In genomic region chr3:88023192-88024074, GRCm38 (mm10) we compare ENCODE assay signal across 8 mouse cellular contexts. TPM values are rescaled to one million over a fixed set of nuclear protein-coding genes. Genes with fewer than 3 reads are reported as not detected.
DNase-seq lines count a peak whose midpoint lies in the region; ATAC-seq and TF ChIP-seq lines count a peak whose summit lies in the region.

No protein-coding gene starts in this region.

- peak overlapping the region; percentile 48 for H3K4me3 ChIP-seq in kidney, postnatal 0 days (replicated peaks; ENCODE audit: low read depth, low read length)
- H3K4me3 ChIP-seq in bone marrow, adult 2 months (replicated peaks; ENCODE audit: control insufficient read depth, low read depth, low read length) = peak overlapping the region; percentile 44
- peak overlapping the region; percentile 50 for H3K4me3 ChIP-seq in forebrain, embryonic 11.5 days (ENCODE audit: low read depth, low read length)
- peak overlapping the region; percentile 57 for H3K4me3 ChIP-seq in limb, embryonic 13.5 days
- peak overlapping the region; percentile 51 for H3K4me3 ChIP-seq in neural tube, embryonic 14.5 days (ENCODE audit: low read depth, low read length)

- no peak for TF ChIP-seq CTCF in kidney, postnatal 0 days (IDR thresholded peaks at IDR 0.05; ENCODE audit: low read depth)
- TF ChIP-seq CTCF in bone marrow, adult 2 months (IDR thresholded peaks at IDR 0.05; ENCODE audit: control insufficient read depth, insufficient read depth, low read length) = no peak

- DNase-seq in kidney, postnatal 0 days (ENCODE audit: low spot score) = peak; percentile 18
- no peak for DNase-seq in kidney, postnatal 10 days
- peak; percentile 73 for DNase-seq in forebrain, embryonic 11.5 days (ENCODE audit: low spot score)
- DNase-seq in urinary bladder, postnatal 14 days (ENCODE audit: low spot score) = no peak
- DNase-seq in gastrocnemius, postnatal 25 days = no peak

- H3K27me3 ChIP-seq in kidney, postnatal 0 days (ENCODE audit: insufficient read depth, low read length) = peaks cover 60% of the 10 kb centered on the region
- H3K27me3 ChIP-seq in forebrain, embryonic 11.5 days (ENCODE audit: control insufficient read depth, insufficient read depth, low read length) = peaks cover 58% of the 10 kb centered on the region
- H3K27me3 ChIP-seq in limb, embryonic 13.5 days = peaks cover 84% of the 10 kb centered on the region
- peaks cover 53% of the 10 kb centered on the region for H3K27me3 ChIP-seq in neural tube, embryonic 14.5 days (ENCODE audit: control insufficient read depth, insufficient read depth, low read length)

- H3K27ac ChIP-seq in kidney, postnatal 0 days = no peak overlapping the region
- H3K27ac ChIP-seq in bone marrow, adult 2 months (ENCODE audit: control insufficient read depth, insufficient read depth, low read depth, low read length, poor library complexity) = no peak overlapping the region; the same call in 1 of the 2 replicates
- no peak overlapping the region for H3K27ac ChIP-seq in forebrain, embryonic 11.5 days (ENCODE audit: low read depth, low read length)
- no peak overlapping the region for H3K27ac ChIP-seq in limb, embryonic 13.5 days
- H3K27ac ChIP-seq in neural tube, embryonic 14.5 days (ENCODE audit: low read depth, low read length) = no peak overlapping the region

- ATAC-seq in kidney, postnatal 0 days (replicated peaks; ENCODE audit: low FRiP score, low read depth) = peak; percentile 75; the same call in 1 of the 2 replicates
- ATAC-seq in forebrain, embryonic 11.5 days (replicated peaks; ENCODE audit: low FRiP score) = peak; percentile 70; the same call in 1 of the 2 replicates
- peak; percentile 57 for ATAC-seq in limb, embryonic 13.5 days (ENCODE audit: low FRiP score, low read depth)
- peak; percentile 80 for ATAC-seq in neural tube, embryonic 14.5 days (ENCODE audit: low read depth)

- no peaks in the 10 kb centered on the region for H3K9me3 ChIP-seq in kidney, postnatal 0 days (replicated peaks; ENCODE audit: low read length)
- peaks cover 4% of the 10 kb centered on the region; the same call in 1 of the 2 replicates for H3K9me3 ChIP-seq in forebrain, embryonic 11.5 days (ENCODE audit: control insufficient read depth, low read length)
- H3K9me3 ChIP-seq in limb, embryonic 13.5 days = peaks cover 6% of the 10 kb centered on the region; the same call in 1 of the 2 replicates
- no peaks in the 10 kb centered on the region for H3K9me3 ChIP-seq in neural tube, embryonic 14.5 days (ENCODE audit: control insufficient read depth, low read length)

- peaks cover 18% of the 10 kb centered on the region for H3K4me1 ChIP-seq in kidney, postnatal 0 days (replicated peaks; ENCODE audit: insufficient read depth, low read length)
- no peaks in the 10 kb centered on the region; the same call in 1 of the 2 replicates for H3K4me1 ChIP-seq in bone marrow, adult 2 months (ENCODE audit: control insufficient read depth, insufficient read depth, low read length)
- peaks cover 12% of the 10 kb centered on the region for H3K4me1 ChIP-seq in forebrain, embryonic 11.5 days (replicated peaks; ENCODE audit: control insufficient read depth, insufficient read depth, low read length)
- peaks cover 19% of the 10 kb centered on the region for H3K4me1 ChIP-seq in limb, embryonic 13.5 days
- peaks cover 7% of the 10 kb centered on the region; the same call in 1 of the 2 replicates for H3K4me1 ChIP-seq in neural tube, embryonic 14.5 days (ENCODE audit: control insufficient read depth, insufficient read depth, low read length)

- peak overlapping the region; percentile 31 for H3K9ac ChIP-seq in kidney, postnatal 0 days (ENCODE audit: low read depth, low read length)
- H3K9ac ChIP-seq in forebrain, embryonic 11.5 days (ENCODE audit: low read length) = peak overlapping the region; percentile 20
- peak overlapping the region; percentile 61 for H3K9ac ChIP-seq in limb, embryonic 13.5 days
- peak overlapping the region; percentile 54 for H3K9ac ChIP-seq in neural tube, embryonic 14.5 days (replicated peaks; ENCODE audit: low read depth, low read length)

- no peak for TF ChIP-seq POLR2A in bone marrow, adult 2 months (IDR thresholded peaks at IDR 0.05; ENCODE audit: borderline replicate concordance, control insufficient read depth, low read depth, low read length)

- peak overlapping the region; percentile 96 for H3K4me2 ChIP-seq in kidney, postnatal 0 days (ENCODE audit: low read length)
- peak overlapping the region; percentile 98 for H3K4me2 ChIP-seq in forebrain, embryonic 11.5 days (ENCODE audit: low read depth, low read length, severe bottlenecking)
- peak overlapping the region; percentile 98 for H3K4me2 ChIP-seq in limb, embryonic 13.5 days (replicated peaks)
- peak overlapping the region; percentile 93 for H3K4me2 ChIP-seq in neural tube, embryonic 14.5 days (ENCODE audit: low read depth, low read length)

- under 1% methylated on average over 79 of the region's 81 CpGs for WGBS in kidney, postnatal 0 days
- WGBS in bone marrow, adult 2 months = 1% methylated on average over 81 of the region's 81 CpGs
- WGBS in forebrain, embryonic 11.5 days = under 1% methylated on average over 78 of the region's 81 CpGs
- WGBS in limb, embryonic 13.5 days = under 1% methylated on average over 75 of the region's 81 CpGs
- under 1% methylated on average over 81 of the region's 81 CpGs for WGBS in neural tube, embryonic 14.5 days

- H3K36me3 ChIP-seq in kidney, postnatal 0 days (ENCODE audit: insufficient read depth, low read length) = no peaks in the 10 kb centered on the region
- H3K36me3 ChIP-seq in forebrain, embryonic 11.5 days (ENCODE audit: control insufficient read depth, insufficient read depth, low read length) = no peaks in the 10 kb centered on the region
- H3K36me3 ChIP-seq in limb, embryonic 13.5 days = no peaks in the 10 kb centered on the region
- H3K36me3 ChIP-seq in neural tube, embryonic 14.5 days (ENCODE audit: control insufficient read depth, insufficient read depth, low read length) = no peaks in the 10 kb centered on the region

RNA-seq across cellular contexts. Expression of gene Hapln2, which starts 4.0 kb away (rescaled TPM):
- 0.13 and 0.17 TPM in 2 replicates for polyA plus RNA-seq in kidney, postnatal 0 days (2015; fragmentation: Nextera tagmentation; extraction: Ambion mirVana)
- not detected in 2 replicates for polyA plus RNA-seq in bone marrow, adult 2 months (2011; ENCODE audit: insufficient read depth, insufficient read length, low replicate concordance, missing spikeins)
- polyA plus RNA-seq in forebrain, embryonic 11.5 days (2014; fragmentation: Nextera tagmentation; extraction: Ambion mirVana) = 0.27 and 0.39 TPM in 2 replicates
- polyA plus RNA-seq in limb, embryonic 13.5 days (2015; fragmentation: Nextera tagmentation; extraction: Ambion mirVana) = 0.23 TPM in 1 of 2 replicates, not detected in the other
- polyA plus RNA-seq in neural tube, embryonic 14.5 days (2014; fragmentation: Nextera tagmentation; extraction: Ambion mirVana) = 0.39 and 0.76 TPM in 2 replicates
- not detected for total RNA-seq in gastrocnemius, postnatal 25 days (2021)

RNA-seq across cellular contexts. Expression of gene Gpatch4, which starts 19.5 kb away (rescaled TPM):
- polyA plus RNA-seq in kidney, postnatal 0 days (2015; fragmentation: Nextera tagmentation; extraction: Ambion mirVana) = 24.8 and 26.3 TPM in 2 replicates
- polyA plus RNA-seq in bone marrow, adult 2 months (2011; ENCODE audit: insufficient read depth, insufficient read length, low replicate concordance, missing spikeins) = 36.2 and 40.5 TPM in 2 replicates
- polyA plus RNA-seq in forebrain, embryonic 11.5 days (2014; fragmentation: Nextera tagmentation; extraction: Ambion mirVana) = 32.8 and 39.0 TPM in 2 replicates
- 33.0 and 33.9 TPM in 2 replicates for polyA plus RNA-seq in limb, embryonic 13.5 days (2015; fragmentation: Nextera tagmentation; extraction: Ambion mirVana)
- 31.2 and 36.5 TPM in 2 replicates for polyA plus RNA-seq in neural tube, embryonic 14.5 days (2014; fragmentation: Nextera tagmentation; extraction: Ambion mirVana)
- 10 to 100 TPM; 13.1 to 16.7 TPM for total RNA-seq in gastrocnemius, postnatal 25 days (2021)

RNA-seq across cellular contexts. Expression of gene Bcan, which starts 23.4 kb away (rescaled TPM):
- polyA plus RNA-seq in kidney, postnatal 0 days (2015; fragmentation: Nextera tagmentation; extraction: Ambion mirVana) = 0.14 TPM in 1 of 2 replicates, not detected in the other
- 0.95 TPM in 1 of 2 replicates, not detected in the other for polyA plus RNA-seq in bone marrow, adult 2 months (2011; ENCODE audit: insufficient read depth, insufficient read length, low replicate concordance, missing spikeins)
- 0.52 and 0.72 TPM in 2 replicates for polyA plus RNA-seq in forebrain, embryonic 11.5 days (2014; fragmentation: Nextera tagmentation; extraction: Ambion mirVana)
- 0.57 and 0.59 TPM in 2 replicates for polyA plus RNA-seq in limb, embryonic 13.5 days (2015; fragmentation: Nextera tagmentation; extraction: Ambion mirVana)
- polyA plus RNA-seq in neural tube, embryonic 14.5 days (2014; fragmentation: Nextera tagmentation; extraction: Ambion mirVana) = 79.5 and 107 TPM in 2 replicates
- total RNA-seq in gastrocnemius, postnatal 25 days (2021) = not detected

RNA-seq across cellular contexts. Expression of gene Naxe, which starts 34.9 kb away (rescaled TPM):
- polyA plus RNA-seq in kidney, postnatal 0 days (2015; fragmentation: Nextera tagmentation; extraction: Ambion mirVana) = 161 and 173 TPM in 2 replicates
- 17.1 and 54.7 TPM in 2 replicates for polyA plus RNA-seq in bone marrow, adult 2 months (2011; ENCODE audit: insufficient read depth, insufficient read length, low replicate concordance, missing spikeins)
- polyA plus RNA-seq in forebrain, embryonic 11.5 days (2014; fragmentation: Nextera tagmentation; extraction: Ambion mirVana) = 123 and 130 TPM in 2 replicates
- 209 and 222 TPM in 2 replicates for polyA plus RNA-seq in limb, embryonic 13.5 days (2015; fragmentation: Nextera tagmentation; extraction: Ambion mirVana)
- polyA plus RNA-seq in neural tube, embryonic 14.5 days (2014; fragmentation: Nextera tagmentation; extraction: Ambion mirVana) = 157 and 167 TPM in 2 replicates
- total RNA-seq in gastrocnemius, postnatal 25 days (2021) = 10 to 100 TPM; 36.5 to 39.7 TPM

RNA-seq across cellular contexts. Expression of gene Nes, which starts 52.6 kb away (rescaled TPM):
- 24.6 and 28.9 TPM in 2 replicates for polyA plus RNA-seq in kidney, postnatal 0 days (2015; fragmentation: Nextera tagmentation; extraction: Ambion mirVana)
- 0.41 and 0.67 TPM in 2 replicates for polyA plus RNA-seq in bone marrow, adult 2 months (2011; ENCODE audit: insufficient read depth, insufficient read length, low replicate concordance, missing spikeins)
- 92.0 and 99.9 TPM in 2 replicates for polyA plus RNA-seq in forebrain, embryonic 11.5 days (2014; fragmentation: Nextera tagmentation; extraction: Ambion mirVana)
- polyA plus RNA-seq in limb, embryonic 13.5 days (2015; fragmentation: Nextera tagmentation; extraction: Ambion mirVana) = 30.5 and 32.8 TPM in 2 replicates
- polyA plus RNA-seq in neural tube, embryonic 14.5 days (2014; fragmentation: Nextera tagmentation; extraction: Ambion mirVana) = 11.1 and 16.7 TPM in 2 replicates
- total RNA-seq in gastrocnemius, postnatal 25 days (2021) = 10 to 100 TPM; 21.0 to 22.0 TPM

Comparison
In these comparisons a context has a peak if more than half of its experiments do, and no peak if none do; other contexts are left out.
1. DNase-seq: peak in kidney, postnatal 0 days (single experiment) and forebrain, embryonic 11.5 days (single experiment); none in kidney, postnatal 10 days (single experiment), urinary bladder, postnatal 14 days (single experiment) and gastrocnemius, postnatal 25 days (single experiment).
2. RNA of gene Bcan, which starts 23.4 kb away (polyA plus RNA-seq): 79.5 to 107 TPM in neural tube, embryonic 14.5 days; 0.95 TPM in bone marrow, adult 2 months, 0.57 to 0.59 TPM in limb, embryonic 13.5 days, 0.52 to 0.72 TPM in forebrain, embryonic 11.5 days and 0.14 TPM in kidney, postnatal 0 days; every median in the first group is over 10 times any median in the second.
3. Peak in every context shown above with its lines, with median percentiles within 50 percentile points of each other: ATAC-seq, H3K4me2 ChIP-seq, H3K4me3 ChIP-seq and H3K9ac ChIP-seq.